Mouse (Mus musculus): Measurements from ENCODE around the gene Ewsr1. TPM values are rescaled to one million over a fixed set of nuclear protein-coding genes. Genes with fewer than 3 reads are reported as not detected.

The Ewsr1 gene
- polyA plus RNA-seq (2014; fragmentation: Nextera tagmentation; extraction: Ambion mirVana) = 198 and 242 TPM in 2 replicates

DNA sequence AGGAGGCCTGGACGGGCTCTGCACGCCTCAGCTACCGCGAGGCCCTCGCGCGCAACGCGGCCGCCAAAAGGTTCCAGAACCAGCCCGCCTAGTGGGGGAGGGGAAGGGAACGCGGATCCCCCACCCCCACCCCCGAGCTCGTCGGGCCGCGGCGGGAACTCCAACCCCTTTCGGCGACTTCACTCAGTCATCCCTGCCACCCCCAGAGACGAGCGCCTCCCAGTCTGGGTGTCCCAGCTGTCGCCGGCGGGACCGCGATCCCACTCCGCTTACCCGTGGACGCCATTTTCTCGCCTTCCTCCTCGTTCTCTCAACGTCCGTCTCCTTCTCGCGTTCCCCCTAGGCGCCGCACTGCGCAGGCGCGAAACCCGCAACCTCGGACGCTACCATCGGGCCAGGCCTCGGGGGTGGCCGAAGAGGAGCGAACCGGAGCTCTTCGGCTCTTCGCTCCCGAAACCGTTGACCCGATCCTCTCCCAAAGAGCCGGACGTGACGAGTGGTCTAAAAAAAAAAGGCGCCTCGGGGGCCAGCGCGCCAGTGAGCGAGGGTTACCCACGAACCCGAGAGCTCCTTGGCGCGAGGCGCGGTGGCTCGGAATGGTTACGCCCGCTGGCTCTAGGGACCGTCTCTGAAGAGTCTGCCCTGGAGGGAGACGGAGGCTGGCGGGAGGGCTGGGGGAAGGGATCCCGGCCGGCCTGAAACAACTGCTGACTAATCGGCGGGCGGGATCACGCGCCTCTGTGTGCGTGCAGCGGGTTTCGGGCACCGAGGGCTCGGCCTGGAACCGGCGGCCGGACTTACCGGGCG is at the start of gene Ewsr1, which contains the start of gene Rhbdd3:
TSS of gene Ewsr1 (minus strand) at position 531 of the 807 bp plus-strand sequence.
TSS of gene Rhbdd3 (plus strand) at position 191 of the 807 bp plus-strand sequence.
- Histone ChIP-seq H3K4me2 (ENCODE audit: low read length) (peak within 1 kb of the TSS; percentile 94), H3K4me1 (ENCODE audit: control insufficient read depth in 2 of 2, insufficient read depth in 2 of 2, low read length in 2 of 2) (peaks cover 11 to 28% of the 10 kb centered on the region in 2 experiments), H3K9me3 (ENCODE audit: control insufficient read depth, low read length) (no peaks in the 10 kb centered on the region), H3K4me3 (ENCODE audit: control insufficient read depth in 1 of 2, insufficient read depth in 1 of 2, low read depth in 1 of 2, low read length in 2 of 2) (peak within 1 kb of the TSS; percentile 67 to 98), H3K27ac (replicated peaks in 1 of 2; ENCODE audit: control insufficient read depth in 1 of 2, insufficient read depth in 1 of 2, low read depth in 2 of 2, low read length in 2 of 2) (peak within 1 kb of the TSS; percentile 95 to 98), H3K27me3 (ENCODE audit: control insufficient read depth, insufficient read depth, low read length) (no peaks in the 10 kb centered on the region), H3K36me3 (ENCODE audit: control insufficient read depth, insufficient read depth, low read length) (peaks cover 18% of the 10 kb centered on the region), H3K9ac (ENCODE audit: low read length) (peak within 1 kb of the TSS; percentile 100)
- WGBS = under 1% methylated on average over 84 of the region's 92 CpGs
- ATAC-seq (ENCODE audit: insufficient number of reproducible peaks, insufficient read depth, low FRiP score, low read depth) = peak; percentile 88

DNA sequence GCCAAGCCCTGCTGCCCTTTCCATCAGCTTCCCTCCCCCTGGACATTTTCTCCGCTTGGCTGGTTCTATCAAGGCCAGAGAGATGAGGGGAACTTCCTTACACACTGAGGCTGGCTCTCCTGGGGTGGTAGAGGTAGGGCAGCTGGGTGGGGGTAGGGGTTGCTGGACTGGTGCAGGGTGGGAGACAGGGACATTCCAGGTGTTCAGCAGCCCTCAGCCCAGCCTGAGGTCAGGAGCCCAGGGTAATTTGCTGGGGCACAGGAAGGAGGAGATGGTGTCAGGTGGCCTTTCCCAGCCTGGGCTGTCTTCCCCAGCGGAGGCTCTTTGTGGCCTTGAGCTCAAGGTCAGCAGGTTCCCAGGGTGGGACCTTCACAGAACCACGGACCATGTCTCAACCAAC is 46.5 kb upstream of the Ewsr1 start:
- Histone ChIP-seq H3K4me2 (ENCODE audit: low read length) (no peak overlapping the region), H3K4me3 (ENCODE audit: control insufficient read depth in 1 of 2, insufficient read depth in 1 of 2, low read depth in 1 of 2, low read length in 2 of 2) (no peak overlapping the region), H3K4me1 (ENCODE audit: control insufficient read depth in 2 of 2, insufficient read depth in 2 of 2, low read length in 2 of 2) (peaks cover 22% of the 10 kb centered on the region in 2 experiments), H3K27ac (replicated peaks in 1 of 2; ENCODE audit: control insufficient read depth in 1 of 2, insufficient read depth in 1 of 2, low read depth in 2 of 2, low read length in 2 of 2) (no peak overlapping the region), H3K27me3 (ENCODE audit: control insufficient read depth, insufficient read depth, low read length) (peaks cover 8% of the 10 kb centered on the region; the same call in 1 of the 2 replicates), H3K9me3 (ENCODE audit: control insufficient read depth, low read length) (no peaks in the 10 kb centered on the region), H3K9ac (ENCODE audit: low read length) (no peak overlapping the region), H3K36me3 (ENCODE audit: control insufficient read depth, insufficient read depth, low read length) (no peaks in the 10 kb centered on the region)
- ATAC-seq (ENCODE audit: insufficient number of reproducible peaks, insufficient read depth, low FRiP score, low read depth) = no peak
- WGBS = 81% methylated on average over 3 of the region's 3 CpGs

DNA sequence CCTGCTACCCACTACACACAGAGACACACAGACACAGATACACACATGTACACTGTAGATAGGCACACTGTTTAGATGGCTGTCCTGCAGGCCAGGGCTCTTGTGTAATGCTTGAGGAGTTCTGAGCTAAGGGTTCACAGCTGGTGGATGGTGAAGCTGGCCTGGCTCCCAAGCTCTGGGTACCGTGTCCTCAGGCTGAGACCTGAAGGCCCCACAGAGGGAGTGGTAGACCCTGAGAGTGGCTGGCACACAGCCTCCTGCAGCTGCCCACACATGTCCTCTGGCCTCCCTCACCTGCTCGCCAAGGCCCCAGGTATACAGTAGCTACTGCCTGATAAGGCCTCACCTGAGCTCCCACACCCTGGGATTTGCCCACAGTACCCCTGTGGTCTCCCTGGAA is 42.9 kb upstream of the Ewsr1 start:
- Histone ChIP-seq H3K27me3 (ENCODE audit: control insufficient read depth, insufficient read depth, low read length) (no peaks in the 10 kb centered on the region), H3K4me3 (ENCODE audit: control insufficient read depth in 1 of 2, insufficient read depth in 1 of 2, low read depth in 1 of 2, low read length in 2 of 2) (no peak overlapping the region), H3K4me2 (ENCODE audit: low read length) (no peak overlapping the region), H3K36me3 (ENCODE audit: control insufficient read depth, insufficient read depth, low read length) (no peaks in the 10 kb centered on the region), H3K9me3 (ENCODE audit: control insufficient read depth, low read length) (no peaks in the 10 kb centered on the region), H3K27ac (replicated peaks in 1 of 2; ENCODE audit: control insufficient read depth in 1 of 2, insufficient read depth in 1 of 2, low read depth in 2 of 2, low read length in 2 of 2) (no peak overlapping the region), H3K4me1 (ENCODE audit: control insufficient read depth in 2 of 2, insufficient read depth in 2 of 2, low read length in 2 of 2) (peaks cover 16 to 17% of the 10 kb centered on the region in 2 experiments), H3K9ac (ENCODE audit: low read length) (no peak overlapping the region)
- ATAC-seq (ENCODE audit: insufficient number of reproducible peaks, insufficient read depth, low FRiP score, low read depth) = no peak
- WGBS = 88% methylated on average over 2 of the region's 2 CpGs

DNA sequence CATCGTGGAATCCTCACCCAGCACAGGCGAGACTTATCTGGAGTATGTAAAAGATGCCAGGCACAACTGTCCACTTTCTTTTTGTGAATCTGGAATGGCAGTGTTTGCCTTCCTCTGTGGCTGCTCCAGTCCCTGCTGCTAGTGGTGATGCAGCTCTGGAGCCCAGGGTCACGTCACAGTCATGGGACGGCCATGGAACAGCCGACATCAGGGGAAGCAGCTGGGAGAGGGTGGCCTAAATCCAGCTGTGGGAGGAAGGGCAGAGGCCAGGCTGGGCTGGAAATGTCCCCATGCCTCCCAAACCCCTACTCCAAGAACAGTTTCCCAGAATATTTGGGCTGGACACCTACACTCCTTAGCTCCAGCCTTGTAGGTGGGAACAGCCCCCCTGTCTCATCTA is 42.2 kb upstream of the Ewsr1 start:
- Histone ChIP-seq H3K9me3 (ENCODE audit: control insufficient read depth, low read length) (no peaks in the 10 kb centered on the region), H3K9ac (ENCODE audit: low read length) (peak overlapping the region; percentile 44; the same call in 1 of the 2 replicates), H3K27ac (replicated peaks in 1 of 2; ENCODE audit: control insufficient read depth in 1 of 2, insufficient read depth in 1 of 2, low read depth in 2 of 2, low read length in 2 of 2) (peak overlapping the region; percentile 61 to 70; a peak in 2 of 4 replicates), H3K4me3 (ENCODE audit: control insufficient read depth in 1 of 2, insufficient read depth in 1 of 2, low read depth in 1 of 2, low read length in 2 of 2) (no peak overlapping the region), H3K36me3 (ENCODE audit: control insufficient read depth, insufficient read depth, low read length) (no peaks in the 10 kb centered on the region), H3K27me3 (ENCODE audit: control insufficient read depth, insufficient read depth, low read length) (no peaks in the 10 kb centered on the region), H3K4me2 (ENCODE audit: low read length) (no peak overlapping the region), H3K4me1 (ENCODE audit: control insufficient read depth in 2 of 2, insufficient read depth in 2 of 2, low read length in 2 of 2) (peaks cover 16 to 17% of the 10 kb centered on the region in 2 experiments)
- WGBS = 41% methylated on average over 5 of the region's 5 CpGs
- ATAC-seq (ENCODE audit: insufficient number of reproducible peaks, insufficient read depth, low FRiP score, low read depth) = no peak

DNA sequence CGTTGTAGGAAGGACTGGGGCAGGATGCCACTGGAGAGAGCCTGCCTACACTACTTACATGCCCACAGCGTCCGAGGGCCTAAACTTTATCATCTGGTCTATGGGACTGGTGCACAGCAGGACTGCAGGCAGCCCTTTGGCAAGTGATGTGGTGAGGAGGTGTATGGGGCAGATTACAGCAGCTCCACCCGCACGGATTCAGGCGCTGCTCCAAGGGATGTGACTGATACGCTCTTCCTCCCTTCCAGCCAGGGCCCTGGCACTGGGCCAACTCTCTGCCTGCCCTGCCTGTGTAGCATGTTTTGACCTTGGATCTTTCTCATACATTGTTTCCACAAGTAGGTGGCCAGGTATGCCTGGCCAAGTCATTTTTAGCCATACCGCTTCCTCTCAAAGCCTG is 41.6 kb upstream of the Ewsr1 start:
- no peaks in the 10 kb centered on the region for H3K9me3 ChIP-seq (ENCODE audit: control insufficient read depth, low read length)
- H3K27me3 ChIP-seq (ENCODE audit: control insufficient read depth, insufficient read depth, low read length) = no peaks in the 10 kb centered on the region
- H3K27ac ChIP-seq (replicated peaks in 1 of 2; ENCODE audit: control insufficient read depth in 1 of 2, insufficient read depth in 1 of 2, low read depth in 2 of 2, low read length in 2 of 2) = peak overlapping the region; percentile 61 to 70; a peak in 2 of 4 replicates
- no peaks in the 10 kb centered on the region for H3K36me3 ChIP-seq (ENCODE audit: control insufficient read depth, insufficient read depth, low read length)
- H3K4me3 ChIP-seq (ENCODE audit: control insufficient read depth in 1 of 2, insufficient read depth in 1 of 2, low read depth in 1 of 2, low read length in 2 of 2) = no peak overlapping the region
- ATAC-seq (ENCODE audit: insufficient number of reproducible peaks, insufficient read depth, low FRiP score, low read depth) = peak; percentile 73
- no peak overlapping the region for H3K4me2 ChIP-seq (ENCODE audit: low read length)
- no peak overlapping the region; the same call in 1 of the 2 replicates for H3K9ac ChIP-seq (ENCODE audit: low read length)
- WGBS = 4% methylated on average over 8 of the region's 8 CpGs
- H3K4me1 ChIP-seq (ENCODE audit: control insufficient read depth in 2 of 2, insufficient read depth in 2 of 2, low read length in 2 of 2) = peaks cover 17 to 19% of the 10 kb centered on the region in 2 experiments

DNA sequence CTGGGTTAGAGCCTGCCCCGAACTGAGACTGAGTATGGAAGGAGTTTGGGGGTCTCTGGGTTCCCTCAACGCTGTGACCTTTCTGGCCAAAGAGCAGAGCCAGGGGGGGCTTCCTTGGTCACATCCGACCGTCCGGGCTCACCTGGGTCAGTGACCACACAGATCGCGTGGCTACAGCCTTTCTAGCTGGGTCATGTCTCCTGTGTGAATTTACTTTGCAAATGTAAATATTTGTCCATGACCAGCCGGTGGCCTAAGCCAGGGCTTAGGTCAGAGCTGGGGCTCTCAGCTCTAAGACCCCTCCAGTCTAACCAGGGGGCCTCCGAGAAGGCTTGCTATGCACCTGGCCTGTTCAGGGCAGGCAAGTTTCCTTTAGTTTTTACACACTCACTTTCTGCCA is 40.3 kb upstream of the Ewsr1 start:
- no peaks in the 10 kb centered on the region for H3K27me3 ChIP-seq (ENCODE audit: control insufficient read depth, insufficient read depth, low read length)
- peaks cover 17 to 19% of the 10 kb centered on the region in 2 experiments for H3K4me1 ChIP-seq (ENCODE audit: control insufficient read depth in 2 of 2, insufficient read depth in 2 of 2, low read length in 2 of 2)
- no peak overlapping the region for H3K9ac ChIP-seq (ENCODE audit: low read length)
- no peak overlapping the region for H3K4me3 ChIP-seq (ENCODE audit: control insufficient read depth in 1 of 2, insufficient read depth in 1 of 2, low read depth in 1 of 2, low read length in 2 of 2)
- H3K9me3 ChIP-seq (ENCODE audit: control insufficient read depth, low read length) = no peaks in the 10 kb centered on the region
- 91% methylated on average over 9 of the region's 9 CpGs for whole genome bisulfite sequencing
- no peak overlapping the region for H3K27ac ChIP-seq (replicated peaks in 1 of 2; ENCODE audit: control insufficient read depth in 1 of 2, insufficient read depth in 1 of 2, low read depth in 2 of 2, low read length in 2 of 2)
- no peaks in the 10 kb centered on the region for H3K36me3 ChIP-seq (ENCODE audit: control insufficient read depth, insufficient read depth, low read length)
- no peak overlapping the region for H3K4me2 ChIP-seq (ENCODE audit: low read length)
- no peak for ATAC-seq (ENCODE audit: insufficient number of reproducible peaks, insufficient read depth, low FRiP score, low read depth)

DNA sequence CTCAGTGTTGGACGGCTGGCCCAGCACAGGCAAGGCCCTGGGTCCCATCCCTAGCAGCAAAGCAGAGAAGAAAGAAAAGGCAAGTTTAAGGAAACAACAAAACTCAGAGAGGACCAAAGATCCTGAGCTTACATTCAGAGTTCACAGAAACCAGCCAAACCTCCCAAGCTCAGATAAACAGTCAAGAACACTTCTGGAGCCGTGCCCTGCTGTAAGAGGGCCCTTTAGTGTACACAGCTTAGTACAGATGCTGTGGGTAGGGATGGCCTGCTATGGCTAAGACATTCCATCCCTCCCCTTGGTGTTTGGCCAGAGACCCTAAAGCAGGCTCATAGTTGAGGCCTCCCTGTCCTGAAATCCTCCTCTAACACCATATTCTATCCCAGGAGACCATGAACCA is 39.6 kb upstream of the Ewsr1 start:
- no peaks in the 10 kb centered on the region for H3K27me3 ChIP-seq (ENCODE audit: control insufficient read depth, insufficient read depth, low read length)
- no peak overlapping the region for H3K4me2 ChIP-seq (ENCODE audit: low read length)
- H3K4me3 ChIP-seq (ENCODE audit: control insufficient read depth in 1 of 2, insufficient read depth in 1 of 2, low read depth in 1 of 2, low read length in 2 of 2) = no peak overlapping the region
- H3K36me3 ChIP-seq (ENCODE audit: control insufficient read depth, insufficient read depth, low read length) = no peaks in the 10 kb centered on the region
- H3K27ac ChIP-seq (replicated peaks in 1 of 2; ENCODE audit: control insufficient read depth in 1 of 2, insufficient read depth in 1 of 2, low read depth in 2 of 2, low read length in 2 of 2) = no peak overlapping the region
- H3K9ac ChIP-seq (ENCODE audit: low read length) = no peak overlapping the region
- ATAC-seq (ENCODE audit: insufficient number of reproducible peaks, insufficient read depth, low FRiP score, low read depth) = no peak
- H3K9me3 ChIP-seq (ENCODE audit: control insufficient read depth, low read length) = no peaks in the 10 kb centered on the region
- 66% methylated on average over 2 of the region's 2 CpGs for WGBS
- H3K4me1 ChIP-seq (ENCODE audit: control insufficient read depth in 2 of 2, insufficient read depth in 2 of 2, low read length in 2 of 2) = peaks cover 17 to 19% of the 10 kb centered on the region in 2 experiments

Measured in heart, embryonic 14.5 days (tissue).